In the genomic region with DNA sequence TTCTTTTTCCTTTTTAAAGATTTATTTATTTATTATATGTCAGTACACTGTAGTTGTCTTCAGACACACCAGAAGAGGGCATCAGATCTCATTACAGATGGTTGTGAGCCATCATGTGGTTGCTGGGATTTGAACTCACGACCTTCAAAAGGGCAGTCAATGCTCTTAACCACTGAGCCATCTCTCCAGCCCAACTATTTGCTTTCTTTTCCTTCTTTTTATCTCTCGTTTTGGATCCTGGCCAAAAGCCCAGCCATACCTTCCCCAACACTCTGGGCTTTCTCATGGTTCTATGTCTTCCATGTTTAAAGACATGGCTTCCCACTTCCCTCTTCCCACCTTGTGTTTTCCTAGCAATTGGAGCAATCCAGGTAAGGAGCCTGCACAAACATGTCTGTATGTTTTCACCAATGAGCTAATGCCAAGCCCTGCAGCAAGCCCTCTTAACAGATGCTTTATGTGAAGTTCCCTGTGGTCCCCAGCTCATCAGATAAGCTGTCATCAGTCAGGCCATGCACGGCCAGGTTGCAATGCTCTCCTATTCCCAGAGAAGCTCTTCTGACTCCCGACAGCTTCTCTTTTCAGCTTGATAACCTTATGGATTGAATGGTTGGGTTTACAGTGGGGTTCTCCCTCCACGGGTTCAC, we compare ENCODE assay signal across 27 mouse cellular contexts. TPM values are rescaled to one million over a fixed set of nuclear protein-coding genes. Genes with fewer than 3 reads are reported as not detected.
"Had no signal": no experiment of that assay in that cellular context is flagged by ENCODE, and none has a peak within 500 bp of the region (broad histone marks: within the 10 kb centered on the region; RNA-seq: fewer than 3 reads in every experiment).

No protein-coding gene starts in this region.

- DNase-seq: gastrocnemius, adult 2 months; gastrocnemius, postnatal 10 days; gastrocnemius, postnatal 25 days; heart, adult 11 months; heart, adult 2 months; heart, postnatal 14 days; heart, postnatal 36 days; kidney, adult 11 months; kidney, adult 2 months; kidney, postnatal 14 days; kidney, postnatal 36 days; layer of hippocampus, adult 9-11 months; layer of hippocampus, postnatal 36 days; liver had no signal

- H3K4me3 ChIP-seq: gastrocnemius, adult 2 months; heart, adult 2 months; heart, embryonic 13.5 days; heart, embryonic 15.5 days; hindbrain, embryonic 13.5 days; hindbrain, embryonic 15.5 days; kidney, embryonic 15.5 days; limb, embryonic 10.5 days; limb, embryonic 12.5 days; liver, embryonic 12.5 days had no signal

- H3K27ac ChIP-seq: gastrocnemius, adult 2 months; heart, adult 2 months; heart, embryonic 13.5 days; heart, embryonic 15.5 days; hindbrain, embryonic 13.5 days; hindbrain, embryonic 15.5 days; hindbrain, postnatal 0 days; kidney, embryonic 15.5 days; kidney, postnatal 0 days; limb, embryonic 10.5 days; limb, embryonic 12.5 days; liver, embryonic 12.5 days had no signal

- H3K9ac ChIP-seq: heart, embryonic 13.5 days; heart, embryonic 15.5 days; hindbrain, embryonic 13.5 days; hindbrain, embryonic 15.5 days; kidney, embryonic 15.5 days; limb, embryonic 12.5 days; liver, embryonic 12.5 days had no signal

- H3K27me3 ChIP-seq: heart, embryonic 15.5 days; hindbrain, embryonic 15.5 days had no signal

- ATAC-seq: hindbrain, postnatal 0 days; intestine, embryonic 16.5 days; liver, embryonic 12.5 days had no signal

- H3K9me3 ChIP-seq: heart, embryonic 13.5 days; heart, embryonic 15.5 days; hindbrain, embryonic 13.5 days; hindbrain, embryonic 15.5 days; kidney, embryonic 15.5 days; limb, embryonic 10.5 days; limb, embryonic 12.5 days; liver, embryonic 12.5 days had no signal

- H3K36me3 ChIP-seq: heart, embryonic 13.5 days; heart, embryonic 15.5 days; hindbrain, embryonic 13.5 days; hindbrain, embryonic 15.5 days; kidney, embryonic 15.5 days; limb, embryonic 10.5 days; limb, embryonic 12.5 days; liver, embryonic 12.5 days had no signal

- H3K4me2 ChIP-seq: heart, embryonic 11.5 days; heart, embryonic 13.5 days; heart, embryonic 15.5 days; hindbrain, embryonic 13.5 days; hindbrain, embryonic 15.5 days; kidney, embryonic 15.5 days; limb, embryonic 12.5 days; liver, embryonic 12.5 days had no signal

RNA-seq across cellular contexts. Expression of a gene that starts 53.9 kb away (rescaled TPM):
- total RNA-seq: hematopoietic stem cell, adult 5-6 weeks had no signal
